Mouse (Mus musculus): ENCODE measurements around the gene Hist2h3b.
"Not testable (repeated sequence)": the region's sequence is repeated elsewhere in the genome, so short reads cannot be mapped to it uniquely, and the experiment has no call there.

The Hist2h3b gene

GRCm38 (mm10) chr3:96238954-96239793 lies 29.3 kb upstream of the Hist2h3b start, which contains the start of gene Hist2h3c2:
TSS of gene Hist2h3c2 (minus strand) at chr3:96239127.
- not testable (repeated sequence) for DNase-seq (ENCODE audit: low spot score)

- DNase-seq (ENCODE audit: low spot score) = peak; percentile 60
Observed at GRCm38 (mm10) chr3:96239949-96240798, 28.3 kb upstream of the Hist2h3b start, which contains the start of gene Hist2h2aa2. TSS of gene Hist2h2aa2 (minus strand) at chr3:96240276.

GRCm38 (mm10) chr3:96240799-96241197 lies 27.7 kb upstream of the Hist2h3b start:
- DNase-seq (ENCODE audit: low spot score) = no peak

GRCm38 (mm10) chr3:96243921-96244572 lies 24.4 kb upstream of the Hist2h3b start:
- peak; percentile 61 for DNase-seq (ENCODE audit: low spot score)

- peak; percentile 79 for DNase-seq (ENCODE audit: low spot score)
Observed at GRCm38 (mm10) chr3:96245003-96245886, 23.2 kb upstream of the Hist2h3b start, which contains the start of gene Hist2h2aa1. TSS of gene Hist2h2aa1 (plus strand) at chr3:96245497.

- not testable (repeated sequence) for DNase-seq (ENCODE audit: low spot score)
Observed at GRCm38 (mm10) chr3:96246018-96246417, 22.4 kb upstream of the Hist2h3b start.

GRCm38 (mm10) chr3:96246427-96246856 lies 22.0 kb upstream of the Hist2h3b start, which contains the start of gene Hist2h3c1:
TSS of gene Hist2h3c1 (plus strand) at chr3:96246685.
- DNase-seq (ENCODE audit: low spot score) = not testable (repeated sequence)

GRCm38 (mm10) chr3:96247356-96248140 lies 20.9 kb upstream of the Hist2h3b start:
- peak; percentile 26 for DNase-seq (ENCODE audit: low spot score)

GRCm38 (mm10) chr3:96248141-96249033 lies 20.1 kb upstream of the Hist2h3b start:
- DNase-seq (ENCODE audit: low spot score) = no peak

GRCm38 (mm10) chr3:96249034-96249345 lies 19.5 kb upstream of the Hist2h3b start:
- no peak for DNase-seq (ENCODE audit: low spot score)

- DNase-seq (ENCODE audit: low spot score) = peak; percentile 55
Observed at GRCm38 (mm10) chr3:96250890-96251289, 17.6 kb upstream of the Hist2h3b start.

GRCm38 (mm10) chr3:96251787-96252186 lies 16.7 kb upstream of the Hist2h3b start:
- DNase-seq (ENCODE audit: low spot score) = no peak

GRCm38 (mm10) chr3:96254683-96255355 lies 13.6 kb upstream of the Hist2h3b start:
- DNase-seq (ENCODE audit: low spot score) = no peak

- DNase-seq (ENCODE audit: low spot score) = no peak
Observed at GRCm38 (mm10) chr3:96255926-96256593, 12.4 kb upstream of the Hist2h3b start.

- no peak for DNase-seq (ENCODE audit: low spot score)
Observed at GRCm38 (mm10) chr3:96257190-96257589, 11.3 kb upstream of the Hist2h3b start.

GRCm38 (mm10) chr3:96260220-96260619 lies 8.2 kb upstream of the Hist2h3b start:
- no peak for DNase-seq (ENCODE audit: low spot score)

GRCm38 (mm10) chr3:96261623-96262022 lies 6.8 kb upstream of the Hist2h3b start:
- peak; percentile 31 for DNase-seq (ENCODE audit: low spot score)

All from MN1 (cell line).